Mouse (Mus musculus) erythroid progenitor cell, adult 5-6 weeks (primary cell): ENCODE measurements around the gene Eno2. TPM values are rescaled to one million over a fixed set of nuclear protein-coding genes. Genes with fewer than 3 reads are reported as not detected.

ENCODE experiments used
- ATAC-seq: replicated peaks from 2 replicates; pipeline ENCODE4 v1.8.0; 2016; ENCODE audit warnings: moderate number of reproducible peaks, mild to moderate bottlenecking, moderate TSS enrichment, inconsistent platforms; ENCODE audit not compliant: poor library complexity, low FRiP score, severe bottlenecking
- total RNA-seq, 2 experiments: library from RNA; stranded (forward) in 1 of 2; stranded (reverse) in 1 of 2; fragments of 150-400 nt in 1 of 2; fragments of 186-747, 209-891 nt in 1 of 2; gene quantifications; 2 replicates each; pipeline versions ENCODE4 v1.2.3 to v1.2.4; 2015 to 2017; ENCODE audit warnings: low replicate concordance in 2 of 2

The Eno2 gene
- total RNA-seq, 2 experiments from 2014 or later, result not detected

DNA sequence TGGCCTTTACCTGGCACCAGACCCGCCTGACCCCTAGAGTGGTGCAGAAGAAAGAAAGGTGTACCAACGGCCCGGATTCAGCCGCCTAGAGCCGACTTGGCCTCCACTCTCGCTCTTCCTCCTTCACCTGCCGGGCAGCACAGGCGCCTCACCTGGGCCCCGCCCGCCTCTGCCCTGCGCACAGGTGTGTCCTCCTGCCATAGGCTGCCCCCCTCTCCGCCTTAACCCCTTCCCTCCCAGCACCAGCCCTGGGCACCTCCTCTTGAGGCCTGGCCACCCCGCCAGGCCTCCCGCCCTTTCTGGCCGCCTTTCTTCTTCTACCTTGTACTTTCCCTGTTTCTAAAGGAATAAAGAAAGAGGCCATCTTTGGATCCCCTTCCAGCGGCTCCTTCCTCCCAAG is 50.8 kb downstream of the Eno2 start:
- ATAC-seq, result no peak

DNA sequence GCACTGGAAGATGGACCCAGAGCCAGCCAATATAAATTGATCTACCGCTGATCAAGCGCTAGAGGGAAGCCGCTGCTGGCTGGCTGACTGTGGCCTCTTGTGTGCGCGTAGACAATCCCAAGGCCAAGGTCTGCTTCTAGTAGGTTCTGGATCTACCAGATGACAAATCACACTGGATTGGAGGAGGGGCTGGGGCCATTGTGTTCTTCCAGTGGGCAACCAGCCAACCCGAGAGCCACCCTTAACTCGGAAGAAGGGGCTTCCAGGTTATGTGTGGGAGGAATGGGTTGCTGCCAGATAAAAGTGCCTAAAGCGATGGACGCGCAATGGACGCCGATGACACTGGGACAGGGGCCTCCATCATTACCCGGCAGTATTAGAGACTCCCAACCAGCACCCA is 51.5 kb downstream of the Eno2 start:
- no peak for ATAC-seq

DNA sequence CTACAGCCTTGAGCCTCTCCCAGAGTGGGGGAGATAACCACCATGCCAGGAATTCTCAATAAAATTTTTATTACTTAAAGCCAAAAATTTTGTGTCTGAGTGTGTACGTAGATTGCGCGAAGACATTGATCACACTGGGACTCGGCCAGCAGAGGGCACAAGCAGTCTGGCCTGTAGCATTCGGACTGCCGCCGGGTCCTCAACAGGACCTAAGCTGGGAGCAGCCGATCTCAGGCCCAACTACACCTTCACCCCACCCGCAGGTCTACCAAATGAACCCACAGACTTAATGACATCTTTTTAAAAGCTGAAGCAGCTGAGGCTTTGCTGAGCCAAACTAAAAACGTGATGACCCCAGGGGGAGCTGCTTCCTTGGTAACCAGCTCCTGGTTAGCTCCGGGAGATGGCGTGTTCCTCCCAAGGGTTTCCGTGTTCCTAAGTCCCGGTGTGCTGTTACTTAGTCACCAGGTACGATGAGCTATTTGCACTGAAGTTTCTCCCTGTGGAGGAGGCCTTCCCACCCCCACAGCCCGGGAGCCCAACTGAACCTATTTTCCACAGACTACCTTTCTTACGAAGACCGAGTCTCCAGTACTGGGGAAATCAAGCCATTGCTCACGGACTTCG is 52.5 kb downstream of the Eno2 start:
- ATAC-seq, result no peak

DNA sequence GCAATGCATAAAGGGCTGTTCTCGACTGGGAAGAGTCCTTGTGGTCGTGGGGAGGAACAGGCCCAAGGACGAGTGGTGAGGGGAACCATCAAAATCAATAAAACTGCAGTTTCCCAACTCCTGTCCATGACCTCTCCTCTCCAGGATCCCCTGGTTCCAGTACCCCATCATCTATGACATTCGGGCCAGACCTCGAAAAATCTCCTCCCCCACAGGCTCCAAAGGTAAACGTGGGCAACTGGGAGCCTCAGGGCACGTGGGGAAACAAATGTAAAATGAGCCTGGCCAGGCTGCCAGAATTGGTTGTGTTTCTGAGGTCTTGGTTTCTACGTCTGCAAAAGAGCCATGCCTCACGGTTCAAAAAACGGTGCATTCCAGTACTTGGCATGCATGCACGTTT is 56.6 kb downstream of the Eno2 start:
- no peak for ATAC-seq

DNA sequence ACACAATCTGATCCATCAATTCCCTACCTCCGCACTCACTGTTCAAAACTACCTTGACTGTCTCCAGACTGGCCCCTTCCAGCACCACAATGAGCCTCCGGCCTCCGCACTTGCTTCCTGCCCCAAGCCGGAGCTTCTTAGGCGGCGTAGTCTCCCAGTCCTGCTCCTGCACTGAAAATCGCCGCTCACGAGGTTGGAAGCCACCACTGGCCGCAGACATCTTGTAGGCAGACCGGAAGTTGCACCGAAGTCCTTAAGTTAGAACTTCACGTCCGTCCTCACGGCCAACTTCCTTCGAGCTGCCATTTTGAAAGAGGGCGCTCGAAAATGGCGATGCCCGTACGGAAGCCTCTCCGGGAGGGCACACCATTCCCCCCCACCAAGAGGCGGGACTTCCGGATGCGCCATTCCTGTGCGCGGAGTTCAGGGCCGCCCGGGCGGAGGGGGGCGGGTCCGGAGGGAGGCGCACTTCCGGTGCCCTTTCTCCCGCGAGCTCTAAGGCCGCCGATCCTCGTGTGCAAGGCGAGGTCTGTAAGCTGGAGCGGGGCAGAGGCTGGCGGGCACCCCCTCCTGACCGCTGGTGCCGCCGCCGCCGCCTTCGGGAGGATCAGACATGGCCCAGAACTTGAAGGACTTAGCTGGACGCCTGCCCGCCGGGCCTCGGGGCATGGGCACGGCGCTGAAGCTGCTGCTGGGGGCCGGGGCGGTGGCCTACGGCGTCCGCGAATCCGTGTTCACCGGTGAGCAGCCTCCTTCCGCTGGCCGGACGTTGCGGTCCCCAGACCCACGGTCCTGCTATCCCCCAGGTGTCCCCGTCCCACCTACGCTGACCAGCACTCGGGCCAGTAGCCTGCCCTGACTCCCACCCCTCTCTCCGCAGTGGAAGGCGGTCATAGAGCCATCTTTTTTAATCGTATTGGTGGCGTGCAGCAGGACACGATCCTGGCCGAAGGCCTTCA is 57.4 kb downstream of the Eno2 start, which contains the start of the genes Emg1 and Phb2:
Emg1 (minus strand) TSS at position 355 of the 959 bp plus-strand sequence.
Phb2 (plus strand) TSS at position 513 of the 959 bp plus-strand sequence.
- peak; percentile 92 for ATAC-seq

Other genes with a start within 250 kb of the Eno2 start
- 0.84 TPM in 1 of 2 replicates, not detected in the other for gene C1s1, start 227.3 kb downstream of the Eno2 start, total RNA-seq (2015; ENCODE audit: low replicate concordance)
- gene C1s1, start 227.3 kb downstream of the Eno2 start, total RNA-seq (2017; ENCODE audit: low replicate concordance), result 1.4 TPM in 1 of 2 replicates, not detected in the other
- gene C1rb, start 199.4 kb downstream of the Eno2 start, total RNA-seq (2015; ENCODE audit: low replicate concordance), result not detected in 2 replicates
- gene C1rb, start 199.4 kb downstream of the Eno2 start, total RNA-seq (2017; ENCODE audit: low replicate concordance), result not detected in 2 replicates
- gene C1s2, start 133.6 kb downstream of the Eno2 start, total RNA-seq (2015; ENCODE audit: low replicate concordance), result not detected in 2 replicates
- not detected in 2 replicates for gene C1s2, start 133.6 kb downstream of the Eno2 start, total RNA-seq (2017; ENCODE audit: low replicate concordance)
- gene Lpcat3, start 106.6 kb downstream of the Eno2 start, total RNA-seq (2015; ENCODE audit: low replicate concordance), result 452 and 538 TPM in 2 replicates
- gene Lpcat3, start 106.6 kb downstream of the Eno2 start, total RNA-seq (2017; ENCODE audit: low replicate concordance), result 191 and 249 TPM in 2 replicates
- 103 and 153 TPM in 2 replicates for gene Emg1, start 57.5 kb downstream of the Eno2 start, total RNA-seq (2015; ENCODE audit: low replicate concordance)
- gene Emg1, start 57.5 kb downstream of the Eno2 start, total RNA-seq (2017; ENCODE audit: low replicate concordance), result 69.4 and 86.4 TPM in 2 replicates
- 61.2 and 143 TPM in 2 replicates for gene Phb2, start 57.3 kb downstream of the Eno2 start, total RNA-seq (2015; ENCODE audit: low replicate concordance)
- 76.0 and 79.9 TPM in 2 replicates for gene Phb2, start 57.3 kb downstream of the Eno2 start, total RNA-seq (2017; ENCODE audit: low replicate concordance)
- gene Ptpn6, start 31.0 kb downstream of the Eno2 start, total RNA-seq (2015; ENCODE audit: low replicate concordance), result 39.3 and 91.8 TPM in 2 replicates
- gene Ptpn6, start 31.0 kb downstream of the Eno2 start, total RNA-seq (2017; ENCODE audit: low replicate concordance), result 91.8 and 94.2 TPM in 2 replicates
- 26.0 and 63.4 TPM in 2 replicates for gene Grcc10, start 28.3 kb downstream of the Eno2 start, total RNA-seq (2015; ENCODE audit: low replicate concordance)
- 21.9 and 23.3 TPM in 2 replicates for gene Grcc10, start 28.3 kb downstream of the Eno2 start, total RNA-seq (2017; ENCODE audit: low replicate concordance)
- not detected in 2 replicates for gene Gm45234, start 13.7 kb downstream of the Eno2 start, total RNA-seq (2015; ENCODE audit: low replicate concordance)
- not detected in 2 replicates for gene Gm45234, start 13.7 kb downstream of the Eno2 start, total RNA-seq (2017; ENCODE audit: low replicate concordance)
- 9.4 and 13.8 TPM in 2 replicates for gene Atn1, start 13.1 kb downstream of the Eno2 start, total RNA-seq (2015; ENCODE audit: low replicate concordance)
- gene Atn1, start 13.1 kb downstream of the Eno2 start, total RNA-seq (2017; ENCODE audit: low replicate concordance), result 0.15 and 0.51 TPM in 2 replicates
- gene Lrrc23, start 10.1 kb upstream of the Eno2 start, total RNA-seq (2015; ENCODE audit: low replicate concordance), result not detected in 2 replicates
- not detected in 2 replicates for gene Lrrc23, start 10.1 kb upstream of the Eno2 start, total RNA-seq (2017; ENCODE audit: low replicate concordance)
- 3.4 and 9.7 TPM in 2 replicates for gene Spsb2, start 39.0 kb upstream of the Eno2 start, total RNA-seq (2015; ENCODE audit: low replicate concordance)
- gene Spsb2, start 39.0 kb upstream of the Eno2 start, total RNA-seq (2017; ENCODE audit: low replicate concordance), result 7.6 and 8.2 TPM in 2 replicates
- gene Tpi1, start 44.6 kb upstream of the Eno2 start, total RNA-seq (2015; ENCODE audit: low replicate concordance), result 19.1 and 64.1 TPM in 2 replicates
- 17.7 and 17.9 TPM in 2 replicates for gene Tpi1, start 44.6 kb upstream of the Eno2 start, total RNA-seq (2017; ENCODE audit: low replicate concordance)
- gene Usp5, start 59.8 kb upstream of the Eno2 start, total RNA-seq (2015; ENCODE audit: low replicate concordance), result 35.6 and 60.5 TPM in 2 replicates
- 41.2 and 53.1 TPM in 2 replicates for gene Usp5, start 59.8 kb upstream of the Eno2 start, total RNA-seq (2017; ENCODE audit: low replicate concordance)
- 529 and 565 TPM in 2 replicates for gene Cdca3, start 59.9 kb upstream of the Eno2 start, total RNA-seq (2015; ENCODE audit: low replicate concordance)
- gene Cdca3, start 59.9 kb upstream of the Eno2 start, total RNA-seq (2017; ENCODE audit: low replicate concordance), result 409 and 459 TPM in 2 replicates
- not detected in 2 replicates for gene Gnb3, start 70.6 kb upstream of the Eno2 start, total RNA-seq (2015; ENCODE audit: low replicate concordance)
- gene Gnb3, start 70.6 kb upstream of the Eno2 start, total RNA-seq (2017; ENCODE audit: low replicate concordance), result not detected in 2 replicates
- gene P3h3, start 88.1 kb upstream of the Eno2 start, total RNA-seq (2015; ENCODE audit: low replicate concordance), result 1.1 and 2.5 TPM in 2 replicates
- 0.83 and 3.0 TPM in 2 replicates for gene P3h3, start 88.1 kb upstream of the Eno2 start, total RNA-seq (2017; ENCODE audit: low replicate concordance)
- gene Gpr162, start 94.3 kb upstream of the Eno2 start, total RNA-seq (2015; ENCODE audit: low replicate concordance), result not detected in 2 replicates
- gene Gpr162, start 94.3 kb upstream of the Eno2 start, total RNA-seq (2017; ENCODE audit: low replicate concordance), result not detected in 2 replicates
- 4.3 and 12.2 TPM in 2 replicates for gene Cd4, start 118.5 kb upstream of the Eno2 start, total RNA-seq (2015; ENCODE audit: low replicate concordance)
- gene Cd4, start 118.5 kb upstream of the Eno2 start, total RNA-seq (2017; ENCODE audit: low replicate concordance), result 5.0 and 6.8 TPM in 2 replicates
- gene Lag3, start 142.0 kb upstream of the Eno2 start, total RNA-seq (2015; ENCODE audit: low replicate concordance), result 1.8 TPM in 1 of 2 replicates, not detected in the other
- gene Lag3, start 142.0 kb upstream of the Eno2 start, total RNA-seq (2017; ENCODE audit: low replicate concordance), result 0.90 TPM in 1 of 2 replicates, not detected in the other
- gene Ptms, start 150.4 kb upstream of the Eno2 start, total RNA-seq (2015; ENCODE audit: low replicate concordance), result 15.5 and 20.5 TPM in 2 replicates
- 7.9 and 18.6 TPM in 2 replicates for gene Ptms, start 150.4 kb upstream of the Eno2 start, total RNA-seq (2017; ENCODE audit: low replicate concordance)
- gene Mlf2, start 161.7 kb upstream of the Eno2 start, total RNA-seq (2015; ENCODE audit: low replicate concordance), result 44.0 and 45.3 TPM in 2 replicates
- 18.5 and 42.2 TPM in 2 replicates for gene Mlf2, start 161.7 kb upstream of the Eno2 start, total RNA-seq (2017; ENCODE audit: low replicate concordance)
- gene Cops7a, start 195.9 kb upstream of the Eno2 start, total RNA-seq (2015; ENCODE audit: low replicate concordance), result 14.3 and 17.3 TPM in 2 replicates
- 4.1 and 4.9 TPM in 2 replicates for gene Cops7a, start 195.9 kb upstream of the Eno2 start, total RNA-seq (2017; ENCODE audit: low replicate concordance)
- gene Pianp, start 227.0 kb upstream of the Eno2 start, total RNA-seq (2015; ENCODE audit: low replicate concordance), result not detected in 2 replicates
- gene Pianp, start 227.0 kb upstream of the Eno2 start, total RNA-seq (2017; ENCODE audit: low replicate concordance), result not detected in 2 replicates
- gene Zfp384, start 239.5 kb upstream of the Eno2 start, total RNA-seq (2015; ENCODE audit: low replicate concordance), result 49.4 and 54.1 TPM in 2 replicates
- gene Zfp384, start 239.5 kb upstream of the Eno2 start, total RNA-seq (2017; ENCODE audit: low replicate concordance), result 25.8 and 41.2 TPM in 2 replicates